Mouse (Mus musculus): ENCODE measurements around the gene Prrt4.
"Not testable (repeated sequence)": the region's sequence is repeated elsewhere in the genome, so short reads cannot be mapped to it uniquely, and the experiment has no call there.

Gene Prrt4

DNA sequence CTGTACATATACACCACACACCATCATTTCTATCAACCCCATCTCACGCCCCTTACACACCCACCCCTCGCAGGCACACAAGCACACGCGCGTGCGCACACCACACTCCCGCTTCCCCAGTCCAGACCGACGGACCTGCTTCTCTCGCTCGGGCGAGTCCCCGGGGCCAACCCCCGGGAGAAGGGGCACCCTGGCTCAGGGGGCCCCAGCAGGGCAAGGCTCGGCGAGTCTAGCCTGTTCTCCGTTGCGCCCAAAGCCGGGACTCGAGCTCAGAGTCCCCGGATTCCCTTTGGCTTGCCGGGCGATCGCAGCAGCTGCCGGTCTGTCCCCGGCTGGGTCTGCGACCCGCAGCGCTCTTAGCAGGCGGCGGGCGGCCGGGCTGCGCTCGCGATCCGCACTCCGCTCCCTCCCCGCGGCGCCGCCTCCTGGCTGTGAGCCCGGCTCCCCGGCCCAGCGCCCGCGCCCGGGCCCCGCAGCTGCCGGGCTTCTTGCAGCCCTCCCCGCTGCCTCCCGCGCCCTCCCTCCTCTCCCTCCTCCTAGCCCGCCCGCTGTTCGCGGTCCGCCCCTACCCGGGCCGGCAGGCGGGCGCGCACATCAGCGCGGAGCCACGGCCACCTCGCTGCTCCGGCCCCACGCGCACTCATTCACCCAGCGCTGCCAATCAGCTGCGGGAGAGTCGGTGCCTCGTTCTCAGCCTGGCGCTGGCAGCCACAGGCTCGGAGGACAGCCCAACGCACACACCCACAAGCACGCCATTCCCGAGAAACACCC, at the start of gene Prrt4:
Gene Prrt4 (minus strand): TSS at position 697 of the 771 bp plus-strand sequence.
- DNase-seq (ENCODE audit: low read depth), result peak; percentile 50

DNA sequence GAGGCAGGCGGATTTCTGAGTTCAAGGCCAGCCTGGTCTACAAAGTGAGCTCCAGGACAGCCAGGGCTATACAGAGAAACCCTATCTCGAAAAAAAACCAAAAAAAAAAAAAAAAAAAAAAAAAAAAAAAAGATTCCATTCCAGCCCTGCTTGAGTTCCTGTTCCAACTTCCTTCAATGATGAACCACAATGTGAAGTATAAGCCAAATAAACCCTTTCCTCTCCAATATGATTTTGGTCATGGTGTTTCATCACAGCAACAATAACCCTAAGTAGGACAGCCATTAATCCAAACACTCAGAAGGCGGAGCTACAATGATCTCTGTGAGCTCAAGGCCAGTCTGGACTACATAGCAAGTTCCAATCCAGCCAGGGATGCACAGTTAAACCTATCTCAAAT, 38.3 kb upstream of the Prrt4 start:
- DNase-seq (ENCODE audit: low read depth), result not testable (repeated sequence)

DNA sequence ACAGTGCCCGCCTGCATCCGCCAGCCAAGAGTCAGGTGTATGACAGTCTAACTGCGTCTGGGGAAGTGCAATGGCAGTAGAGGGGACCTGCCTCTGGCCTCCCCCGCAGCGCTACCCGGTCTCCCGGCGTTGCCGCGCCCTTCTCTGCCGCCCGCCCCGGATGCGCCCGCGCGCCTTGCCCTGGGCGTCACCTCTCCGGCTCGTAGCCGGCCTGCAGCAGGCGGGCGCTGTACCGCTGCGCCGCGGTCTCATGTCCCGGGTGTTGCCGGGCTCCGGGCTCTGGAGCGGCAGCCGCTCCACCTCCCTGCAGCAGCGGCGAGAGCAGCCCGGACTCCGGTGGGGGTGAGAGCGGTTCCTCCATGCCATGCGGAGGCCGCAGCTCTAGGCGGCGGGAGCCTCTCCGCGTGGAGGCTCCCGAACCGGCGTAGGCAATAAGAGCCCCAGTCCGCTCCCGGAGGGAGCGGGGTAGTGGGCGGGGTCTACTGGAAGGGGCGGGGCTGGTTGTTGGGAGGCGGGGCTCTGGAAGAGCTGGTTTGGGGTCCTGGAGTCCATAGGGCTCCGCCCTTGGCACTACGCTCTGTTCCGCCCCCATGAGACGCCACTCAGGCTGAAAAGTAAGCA, 36.6 kb upstream of the Prrt4 start, which contains the start of gene Impdh1:
Gene Impdh1 (minus strand): TSS at position 484 of the 621 bp plus-strand sequence.
- peak; percentile 79 for DNase-seq (ENCODE audit: low read depth)

DNA sequence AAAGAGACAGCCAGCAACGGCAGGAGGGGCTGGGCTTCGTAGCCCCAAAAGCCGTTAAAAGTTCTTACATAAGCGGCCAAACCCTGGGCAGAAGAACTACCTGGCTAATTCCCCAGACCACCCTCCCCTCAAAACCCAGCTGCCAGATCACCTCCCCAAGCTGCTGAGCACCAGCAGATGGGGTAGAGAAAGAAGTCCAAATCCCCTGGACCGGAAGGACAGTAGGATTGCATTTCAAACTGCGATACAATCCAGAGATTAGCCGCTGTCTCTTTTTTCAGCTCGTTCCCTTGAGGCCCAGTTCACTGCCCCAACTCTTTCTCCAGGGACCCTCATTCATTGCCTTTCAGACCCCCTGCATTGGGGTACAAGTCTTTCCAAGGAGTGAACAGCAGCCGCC, 35.8 kb upstream of the Prrt4 start:
- DNase-seq (ENCODE audit: low read depth), result no peak

DNA sequence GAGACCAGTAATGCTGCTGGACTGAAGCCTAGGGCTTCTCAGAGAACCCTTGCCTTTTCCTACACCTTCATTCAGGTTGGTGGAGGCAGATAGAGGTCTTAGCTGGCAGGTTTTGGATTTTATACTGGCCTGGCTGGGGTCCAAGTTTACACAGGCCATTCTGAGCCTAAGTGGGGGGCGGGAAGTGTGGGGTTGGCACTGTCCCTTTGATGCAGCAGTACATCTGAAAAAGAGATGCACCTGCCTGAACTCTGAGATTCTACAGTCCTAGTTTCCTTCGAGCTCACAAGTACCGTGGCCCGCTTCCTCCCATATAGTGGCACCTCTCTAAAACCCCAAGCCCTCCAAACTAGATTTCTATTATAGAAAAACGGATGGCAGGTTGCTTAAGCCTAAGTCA, 35.4 kb upstream of the Prrt4 start:
- no peak for DNase-seq (ENCODE audit: low read depth)

DNA sequence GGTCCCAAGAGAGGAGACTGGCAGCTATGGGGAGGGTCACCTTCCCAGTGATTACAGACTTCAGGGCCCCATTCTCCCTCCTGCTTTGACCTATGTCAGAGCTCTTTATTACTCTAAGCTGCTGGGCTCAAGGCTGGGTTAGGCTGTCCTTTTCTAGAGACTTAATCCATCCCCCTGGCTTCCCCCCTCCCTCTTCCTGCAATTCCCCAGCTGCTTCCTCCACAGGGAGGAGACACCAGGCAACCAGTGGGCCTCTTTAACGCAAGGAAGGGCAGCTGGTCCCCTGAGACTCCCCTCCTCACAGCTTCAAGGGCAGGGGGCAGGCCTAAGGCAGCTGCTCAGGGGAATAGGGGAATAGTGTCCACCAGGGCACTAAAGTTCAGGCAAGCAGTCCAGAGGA, 34.9 kb upstream of the Prrt4 start:
- no peak for DNase-seq (ENCODE audit: low read depth)

DNA sequence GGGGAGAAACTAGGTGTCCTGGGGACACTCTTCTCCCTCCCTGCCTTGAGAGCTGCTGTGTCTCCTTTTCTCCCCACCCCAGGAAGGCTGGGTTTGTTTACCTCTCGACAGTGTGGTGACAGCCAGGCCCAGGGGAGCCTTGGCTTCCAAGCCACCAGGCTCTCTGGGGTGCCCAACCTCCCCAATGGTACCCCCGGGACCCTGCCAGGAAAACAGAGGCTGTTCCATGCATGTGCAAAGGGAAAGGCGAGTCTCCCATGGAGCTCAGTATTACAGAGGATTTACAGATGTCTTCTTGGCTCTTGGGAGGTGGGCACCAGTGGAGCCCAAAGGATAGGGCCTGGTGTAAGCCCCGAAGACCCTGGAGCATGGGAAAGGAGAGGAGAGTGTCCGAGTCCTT, 34.1 kb upstream of the Prrt4 start:
- no peak for DNase-seq (ENCODE audit: low read depth)

DNA sequence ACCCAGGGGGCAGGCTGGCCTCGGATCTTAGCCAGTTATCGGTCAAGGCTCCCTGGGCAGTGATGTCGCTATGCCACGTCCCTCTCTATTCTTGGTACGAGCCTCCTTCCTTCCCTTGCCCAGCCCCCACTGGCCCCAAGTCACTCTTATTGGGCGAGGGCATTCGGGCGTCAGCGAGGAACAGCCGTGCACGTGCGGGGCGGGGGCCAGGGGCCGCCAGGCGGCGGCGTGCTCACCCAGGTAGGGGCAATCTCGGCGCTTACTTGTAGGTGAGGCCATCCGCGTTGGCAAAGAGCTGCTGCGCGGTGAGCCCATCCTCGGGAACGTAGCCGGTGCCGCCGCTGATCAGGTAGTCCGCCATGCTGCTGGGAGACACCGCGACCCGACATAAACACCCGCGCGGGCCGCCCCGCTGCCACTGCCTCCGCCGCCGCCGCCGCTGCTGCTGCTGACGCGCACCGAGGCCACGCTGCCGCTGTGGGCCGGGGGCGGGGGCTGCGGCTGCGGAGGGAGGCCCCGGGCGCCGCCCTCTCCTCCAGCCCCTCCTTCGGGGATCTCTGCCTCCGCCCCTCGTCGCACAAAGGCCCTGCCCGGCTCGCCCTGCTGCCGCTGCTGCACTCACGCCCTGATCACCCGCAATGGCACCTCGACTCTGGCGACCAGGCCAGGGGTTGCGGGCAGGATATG, 32.6 kb upstream of the Prrt4 start:
- DNase-seq (ENCODE audit: low read depth), result peak; percentile 89

DNA sequence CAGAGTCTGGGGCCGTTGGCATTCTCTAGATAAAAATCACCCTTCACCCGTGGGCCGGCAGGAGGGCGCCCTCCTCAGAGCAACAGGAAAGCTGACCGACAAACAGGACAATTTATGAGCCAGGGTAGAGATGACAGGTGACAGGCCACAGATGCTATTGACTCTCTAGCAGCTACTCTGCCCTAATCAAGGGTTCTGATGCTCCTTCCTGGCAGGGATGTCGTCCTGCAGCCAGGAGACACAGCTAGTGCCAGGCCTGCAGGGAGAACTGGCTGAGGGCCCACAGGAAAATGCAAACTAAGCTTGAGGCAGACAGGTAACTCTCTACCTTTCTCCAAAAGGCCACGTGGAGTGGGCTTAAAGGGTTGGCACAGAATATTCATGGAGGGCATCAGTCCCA, 31.8 kb upstream of the Prrt4 start:
- DNase-seq (ENCODE audit: low read depth), result peak; percentile 28

DNA sequence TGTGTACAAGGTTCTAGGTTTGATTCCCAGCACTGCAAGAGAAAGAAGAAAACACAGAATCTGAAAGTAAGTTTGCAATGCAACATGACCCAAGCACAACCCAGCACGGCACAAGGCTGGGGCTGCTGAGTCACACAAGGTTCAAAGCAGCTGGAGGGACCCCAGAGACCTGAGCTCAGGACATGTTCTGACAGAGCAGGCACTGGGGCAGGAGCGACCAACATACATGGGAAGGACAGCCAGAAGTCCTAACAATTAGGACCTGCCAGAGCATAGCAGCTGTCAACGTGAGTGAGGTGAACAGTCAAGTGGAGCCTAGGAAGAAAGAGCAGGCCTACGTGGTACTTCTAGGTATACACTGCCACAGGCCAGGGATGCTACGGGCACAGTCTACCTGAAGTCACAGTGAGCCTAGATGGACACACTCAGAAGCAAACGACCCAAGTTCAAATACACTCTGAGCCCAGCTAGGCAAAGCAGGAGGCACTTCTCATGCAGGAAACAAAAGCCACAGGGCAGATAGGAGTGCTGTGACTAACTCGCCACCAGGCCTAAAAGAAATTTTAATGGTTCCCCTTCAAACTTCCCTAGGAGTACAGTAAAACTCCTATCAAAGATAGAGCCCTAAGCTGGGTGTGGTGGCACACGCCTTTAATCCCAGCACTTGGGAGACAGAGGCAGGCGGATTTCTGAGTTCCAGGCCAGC, 31.0 kb upstream of the Prrt4 start:
- peak; percentile 34 for DNase-seq (ENCODE audit: low read depth)

DNA sequence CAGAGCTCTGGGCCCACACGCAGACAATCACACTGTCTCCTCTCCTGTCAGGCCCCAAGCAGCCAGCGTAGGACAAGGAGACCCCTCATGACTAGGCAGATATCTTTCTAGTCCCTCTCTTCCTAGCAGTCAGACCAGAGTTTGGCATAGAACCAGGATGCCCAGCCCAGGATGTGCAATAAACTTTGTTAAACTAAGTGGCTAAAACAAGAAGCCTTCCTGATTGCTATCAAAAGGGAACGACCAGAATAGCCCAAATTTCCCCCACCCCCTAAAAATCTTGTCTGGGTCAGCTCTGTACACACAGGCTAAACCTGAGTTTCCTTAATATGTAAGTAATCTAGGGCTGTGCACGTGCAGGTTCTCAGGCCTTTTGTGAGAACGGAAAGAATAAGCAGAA, 28.8 kb upstream of the Prrt4 start:
- DNase-seq (ENCODE audit: low read depth), result no peak

DNA sequence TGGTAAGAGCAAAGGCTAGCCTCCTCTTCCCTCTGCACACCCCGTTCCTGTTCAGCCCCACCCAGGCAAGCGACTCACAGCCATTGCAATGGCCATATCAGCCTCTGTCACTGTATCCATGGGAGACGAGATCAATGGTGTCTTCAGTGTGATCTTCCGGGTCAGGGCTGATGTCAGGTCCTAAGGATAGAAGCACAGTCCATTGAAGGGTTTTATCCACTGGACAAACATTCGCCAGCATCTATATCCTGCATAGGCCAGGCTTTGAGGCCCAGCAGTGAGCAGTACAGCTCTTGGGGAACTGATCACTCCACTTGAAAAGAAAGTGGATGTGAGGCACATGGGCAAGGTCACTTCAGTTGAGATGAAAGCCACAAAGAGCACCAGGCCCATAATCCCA, 27.6 kb upstream of the Prrt4 start:
- no peak for DNase-seq (ENCODE audit: low read depth)

DNA sequence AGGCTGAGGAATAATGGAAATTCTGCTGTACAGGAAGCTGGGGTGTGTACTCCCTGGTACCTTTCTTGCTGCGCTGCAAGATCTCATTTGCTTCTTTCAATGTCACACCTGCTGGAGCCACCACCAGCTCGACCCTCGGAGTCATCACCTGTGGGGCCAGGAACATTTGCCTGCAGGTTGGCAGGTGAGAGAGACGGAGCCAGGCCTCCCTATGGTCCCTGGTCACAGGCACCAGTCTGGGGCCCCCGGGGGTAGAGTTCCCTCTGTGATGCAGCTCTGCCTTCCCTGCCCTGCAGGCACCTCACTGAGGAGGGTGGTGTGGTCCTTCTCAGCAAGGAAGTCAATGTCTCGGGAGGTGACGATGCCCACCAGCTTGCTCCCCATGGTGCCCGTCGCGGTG, 26.6 kb upstream of the Prrt4 start:
- DNase-seq (ENCODE audit: low read depth), result no peak

DNA sequence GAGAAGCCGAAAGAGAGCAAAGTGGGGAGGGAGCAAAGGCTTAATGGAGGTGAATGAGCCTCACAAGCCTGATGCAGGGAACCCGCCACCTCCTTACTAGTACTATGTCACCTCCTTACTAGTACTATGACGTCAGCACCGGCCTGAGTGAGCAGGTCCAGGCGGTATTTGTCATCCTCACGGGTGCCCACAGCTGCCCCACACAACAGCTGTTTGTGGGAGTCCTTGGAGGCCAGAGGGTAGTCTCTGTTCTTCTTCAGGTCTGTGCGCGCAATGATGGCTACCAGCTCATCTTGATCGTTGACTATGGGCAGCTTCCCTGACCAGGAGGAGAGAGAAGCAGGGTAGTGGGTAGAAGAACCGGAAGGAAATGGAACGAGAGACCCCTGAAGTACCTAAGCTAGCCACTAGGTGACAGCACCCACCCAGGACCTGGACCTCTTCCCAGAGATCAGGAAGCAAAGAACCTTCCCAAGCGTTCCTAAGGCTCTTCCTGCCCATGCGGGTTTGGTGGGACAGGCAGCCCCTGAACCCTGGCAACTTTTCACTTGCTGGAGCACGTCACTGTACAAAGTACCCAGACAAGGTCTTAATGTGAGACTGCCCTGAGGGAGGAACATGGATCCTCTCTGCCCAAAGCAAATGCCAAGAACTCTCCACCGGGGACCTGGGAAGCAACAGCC, 25.7 kb upstream of the Prrt4 start:
- DNase-seq (ENCODE audit: low read depth), result peak; percentile 82

DNA sequence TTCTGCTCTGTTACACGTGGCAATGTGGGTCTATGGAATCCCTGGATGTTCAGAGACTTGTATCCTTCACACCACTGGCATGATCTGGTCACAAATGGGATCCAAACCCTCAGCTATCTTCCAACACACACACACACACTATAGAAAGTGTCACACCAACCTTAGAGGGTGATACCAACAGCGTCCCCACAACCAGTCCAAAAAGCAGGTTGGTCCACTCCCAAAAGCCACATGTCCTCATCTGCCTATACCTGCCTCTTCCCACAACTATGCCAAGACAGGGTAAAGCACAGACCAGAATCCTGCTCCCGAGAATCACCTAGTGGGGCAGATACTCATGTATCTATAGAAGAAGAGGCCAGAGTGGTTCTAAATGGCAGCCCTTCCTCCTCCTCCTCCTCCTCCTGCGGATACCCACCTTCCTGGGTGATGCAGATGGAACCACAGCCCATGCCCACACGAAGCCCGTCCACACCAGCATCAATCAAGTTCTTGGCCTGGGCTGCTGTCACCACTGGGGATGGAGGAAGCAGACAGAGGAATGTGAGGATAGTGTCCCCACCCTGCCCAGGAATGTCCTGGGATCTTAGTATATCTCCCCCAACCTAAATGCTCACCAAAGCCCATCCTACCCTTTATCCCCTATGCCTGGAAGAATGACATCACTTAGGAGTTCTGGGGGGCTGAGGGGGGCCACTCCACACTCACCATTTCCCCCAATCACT, 24.6 kb upstream of the Prrt4 start:
- DNase-seq (ENCODE audit: low read depth), result no peak

DNA sequence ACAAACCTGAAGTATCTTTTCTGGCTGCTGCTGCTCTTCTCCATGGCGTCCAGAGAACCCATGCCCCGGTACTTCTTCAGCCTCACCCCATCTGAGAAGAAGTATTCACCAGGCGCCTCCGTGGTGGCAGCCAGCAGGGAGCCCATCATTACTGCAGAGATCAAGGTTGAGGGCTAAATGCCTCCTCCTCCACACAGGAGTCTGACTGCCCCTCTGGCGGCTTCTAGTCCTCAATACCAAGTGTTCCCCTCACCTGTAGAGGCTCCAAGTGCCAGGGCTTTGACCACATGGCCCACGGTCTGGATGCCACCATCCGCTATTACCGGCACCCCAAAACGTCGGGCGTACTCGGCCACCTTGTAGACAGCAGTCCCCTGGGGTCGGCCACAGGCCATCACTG, 23.7 kb upstream of the Prrt4 start:
- no peak for DNase-seq (ENCODE audit: low read depth)

DNA sequence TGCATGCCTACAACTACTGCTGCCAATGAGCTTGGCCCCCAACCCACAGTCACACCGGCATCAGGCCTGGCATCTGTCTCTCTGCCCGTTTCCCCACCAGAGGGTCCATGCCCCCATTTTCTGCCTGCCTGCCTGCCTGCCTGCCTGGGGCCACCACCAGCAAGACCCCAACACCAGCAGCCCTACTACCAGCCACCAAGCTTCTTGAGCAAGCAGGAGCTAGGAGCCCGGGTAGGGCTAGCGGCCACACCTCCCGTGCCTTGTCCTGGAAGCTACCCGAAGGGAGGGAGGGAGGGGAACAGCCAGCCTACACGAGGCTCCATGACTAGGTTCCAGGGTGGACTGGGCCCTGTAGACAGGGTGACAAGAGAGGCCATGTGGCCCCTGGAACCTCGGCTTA, 22.6 kb upstream of the Prrt4 start:
- DNase-seq (ENCODE audit: low read depth), result no peak

DNA sequence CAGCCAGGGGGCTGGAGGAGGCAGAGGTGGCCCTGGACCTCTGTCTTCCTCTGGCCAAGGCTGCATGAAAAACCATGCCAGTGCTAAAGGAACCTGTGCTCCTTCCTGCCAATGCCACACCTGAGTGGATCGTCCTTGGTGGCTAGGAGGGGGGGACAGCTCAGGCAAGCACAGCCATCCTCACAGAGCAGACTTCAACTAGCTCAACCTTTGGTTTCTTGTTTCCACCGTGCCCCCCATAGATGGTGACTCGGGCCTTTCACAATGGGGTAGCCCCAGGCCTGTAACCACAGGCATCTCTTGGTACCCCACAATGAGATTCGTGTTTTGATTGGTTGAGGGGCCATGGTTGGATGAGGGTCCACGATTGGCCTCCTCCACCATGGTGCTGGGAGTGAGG, 22.0 kb upstream of the Prrt4 start:
- DNase-seq (ENCODE audit: low read depth), result no peak

DNA sequence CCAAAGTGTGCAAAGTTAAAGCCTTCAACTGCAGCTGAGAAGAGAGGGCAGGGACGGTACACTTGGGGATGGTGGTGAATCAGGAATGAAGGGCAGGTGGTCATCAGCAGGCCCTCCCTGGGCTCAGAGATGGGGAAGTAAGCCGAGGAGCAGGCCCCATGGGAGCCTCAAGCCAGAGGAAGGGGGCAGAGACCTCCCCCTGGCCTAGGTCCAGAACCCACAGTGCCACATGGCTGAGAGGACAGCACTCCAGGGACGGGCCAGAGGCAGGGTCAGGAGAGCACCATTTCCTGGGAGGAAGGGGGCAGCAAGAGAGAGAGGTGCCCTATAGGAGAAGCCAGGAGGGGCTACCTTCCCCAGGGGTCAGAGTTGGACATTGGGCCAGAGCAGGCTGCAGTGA, 21.1 kb upstream of the Prrt4 start:
- DNase-seq (ENCODE audit: low read depth), result no peak

DNA sequence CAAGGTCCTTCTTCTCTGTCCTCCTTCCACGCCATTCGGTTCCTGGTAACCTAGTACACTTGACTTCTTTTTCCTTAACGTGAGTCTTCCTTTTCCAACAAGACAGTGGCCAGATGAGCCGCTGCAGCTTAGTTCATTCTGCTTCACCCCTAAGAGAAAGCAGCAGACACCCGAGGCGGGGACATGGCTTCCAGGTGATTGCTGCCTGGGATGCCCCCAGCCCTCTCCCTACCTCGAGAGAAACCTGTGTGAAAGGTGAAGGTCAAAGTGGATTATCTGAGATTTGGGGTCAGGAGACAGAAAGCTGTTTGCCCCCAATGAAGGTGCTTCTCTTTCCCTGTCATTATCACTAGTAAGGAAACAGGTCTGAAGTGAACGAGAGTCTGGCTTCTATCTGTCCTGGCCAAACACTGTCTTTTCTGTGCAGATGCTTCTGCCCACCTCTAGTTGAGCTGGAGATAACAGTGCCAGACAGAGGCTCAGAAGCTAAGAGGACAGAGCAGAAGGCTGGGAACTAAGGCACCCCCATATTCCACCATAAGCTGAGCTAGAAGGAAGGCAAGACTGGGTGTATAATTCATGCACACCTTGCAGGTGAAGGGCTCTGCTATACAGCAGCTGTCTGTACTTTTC, 20.0 kb upstream of the Prrt4 start:
- no peak for DNase-seq (ENCODE audit: low read depth)
